In genomic region chr8:94036541-94036940, GRCm38 (mm10) we compare ENCODE assay signal across 8 mouse cellular contexts. TPM values are rescaled to one million over a fixed set of nuclear protein-coding genes. Genes with fewer than 3 reads are reported as not detected.
DNase-seq lines count a peak whose midpoint lies in the region; ATAC-seq lines count a peak whose summit lies in the region.
"Not testable (repeated sequence)": the region's sequence is repeated elsewhere in the genome, so short reads cannot be mapped to it uniquely, and the experiment has no call there.

No protein-coding gene starts in this region.

- H3K27me3 ChIP-seq in embryonic facial prominence, embryonic 13.5 days; heart, embryonic 10.5 days (ENCODE audit: insufficient read depth, poor library complexity, severe bottlenecking); kidney, embryonic 16.5 days (ENCODE audit: insufficient read depth, low read length); liver, embryonic 11.5 days (replicated peaks; ENCODE audit: control insufficient read depth, insufficient read depth, low read length): not testable (repeated sequence)

- peak overlapping the region; percentile 84 for H3K27ac ChIP-seq in embryonic facial prominence, embryonic 13.5 days
- peak overlapping the region; percentile 88 for H3K27ac ChIP-seq in heart, embryonic 10.5 days
- peak overlapping the region; percentile 79 for H3K27ac ChIP-seq in kidney, embryonic 16.5 days (ENCODE audit: low read length)
- H3K27ac ChIP-seq in liver, embryonic 11.5 days (ENCODE audit: low read depth, low read length): peak overlapping the region; percentile 74

- not testable (repeated sequence) for H3K9me3 ChIP-seq in embryonic facial prominence, embryonic 13.5 days; heart, embryonic 10.5 days; kidney, embryonic 16.5 days (ENCODE audit: low read length); liver, embryonic 11.5 days (ENCODE audit: control insufficient read depth, low read length)

- peak overlapping the region; percentile 79 for H3K9ac ChIP-seq in embryonic facial prominence, embryonic 13.5 days
- H3K9ac ChIP-seq in kidney, embryonic 16.5 days (replicated peaks; ENCODE audit: low read length): peak overlapping the region; percentile 77
- H3K9ac ChIP-seq in liver, embryonic 11.5 days (ENCODE audit: low read depth, low read length): peak overlapping the region; percentile 70

- peak overlapping the region; percentile 70 for H3K4me3 ChIP-seq in embryonic facial prominence, embryonic 13.5 days
- H3K4me3 ChIP-seq in heart, embryonic 10.5 days: peak overlapping the region; percentile 73
- peak overlapping the region; percentile 86 for H3K4me3 ChIP-seq in kidney, embryonic 16.5 days (ENCODE audit: low read length)
- peak overlapping the region; percentile 74 for H3K4me3 ChIP-seq in liver, embryonic 11.5 days (ENCODE audit: low read depth, low read length)

- H3K4me2 ChIP-seq in embryonic facial prominence, embryonic 13.5 days: peak overlapping the region; percentile 82
- peak overlapping the region; percentile 88 for H3K4me2 ChIP-seq in kidney, embryonic 16.5 days (replicated peaks; ENCODE audit: low read depth, low read length)
- H3K4me2 ChIP-seq in liver, embryonic 11.5 days: peak overlapping the region; percentile 77

- H3K4me1 ChIP-seq in embryonic facial prominence, embryonic 13.5 days: peaks cover 24% of the 10 kb centered on the region
- H3K4me1 ChIP-seq in heart, embryonic 10.5 days: peaks cover 26% of the 10 kb centered on the region
- peaks cover 25% of the 10 kb centered on the region for H3K4me1 ChIP-seq in kidney, embryonic 16.5 days (ENCODE audit: insufficient read depth, low read length)
- H3K4me1 ChIP-seq in liver, embryonic 11.5 days (replicated peaks; ENCODE audit: control insufficient read depth, insufficient read depth, low read length): peaks cover 27% of the 10 kb centered on the region

- DNase-seq in 416B (ENCODE audit: low read depth): peak; percentile 80
- DNase-seq in adrenal gland, postnatal 36 days: peak; percentile 75 to 78
- peak; percentile 94 for DNase-seq in heart, embryonic 10.5 days (ENCODE audit: low spot score)
- peak; percentile 81 for DNase-seq in liver, embryonic 11.5 days (ENCODE audit: low spot score)
- DNase-seq in spleen, postnatal 4 days (ENCODE audit: low spot score in 2 of 2): peak; percentile 72 to 84

- not testable (repeated sequence) for H3K36me3 ChIP-seq in embryonic facial prominence, embryonic 13.5 days; heart, embryonic 10.5 days; kidney, embryonic 16.5 days (ENCODE audit: insufficient read depth, low read length); liver, embryonic 11.5 days (ENCODE audit: control insufficient read depth, insufficient read depth, low read length)

- peak; percentile 85 for ATAC-seq in embryonic facial prominence, embryonic 13.5 days (ENCODE audit: insufficient number of reproducible peaks, insufficient read depth, low FRiP score, low TSS enrichment, low read depth)
- peak; percentile 93 for ATAC-seq in kidney, embryonic 16.5 days (ENCODE audit: low FRiP score, low TSS enrichment)
- peak; percentile 86 for ATAC-seq in liver, embryonic 11.5 days (replicated peaks; ENCODE audit: low FRiP score)
- ATAC-seq in monocyte, adult 5-6 weeks (replicated peaks; ENCODE audit: insufficient number of reproducible peaks, low FRiP score, low TSS enrichment, poor library complexity, severe bottlenecking): peak; percentile 14; the same call in 1 of the 2 replicates

- WGBS in embryonic facial prominence, embryonic 13.5 days: under 1% methylated on average over 27 of the region's 32 CpGs
- under 1% methylated on average over 27 of the region's 32 CpGs for WGBS in heart, embryonic 10.5 days
- under 1% methylated on average over 21 of the region's 32 CpGs for WGBS in kidney, embryonic 16.5 days
- under 1% methylated on average over 22 of the region's 32 CpGs for WGBS in liver, embryonic 11.5 days

RNA-seq across cellular contexts. Expression of gene Nudt21, which starts 0.3 kb away (rescaled TPM):
- 10 to 100 TPM; 39.6 to 39.9 TPM for total RNA-seq in adrenal gland, postnatal 36 days (2021)
- 116 and 126 TPM in 2 replicates for polyA plus RNA-seq in embryonic facial prominence, embryonic 13.5 days (2015; fragmentation: Nextera tagmentation; extraction: Ambion mirVana)
- 96.4 and 110 TPM in 2 replicates for polyA plus RNA-seq in heart, embryonic 10.5 days (2016; fragmentation: Nextera tagmentation; extraction: Ambion mirVana)
- polyA plus RNA-seq in kidney, embryonic 16.5 days (2015; fragmentation: Nextera tagmentation; extraction: Ambion mirVana): 112 and 115 TPM in 2 replicates
- 156 and 158 TPM in 2 replicates for polyA plus RNA-seq in liver, embryonic 11.5 days (2014; fragmentation: Nextera tagmentation; extraction: Ambion mirVana)
- 26.2 to 62.8 TPM (median 37.7 TPM) in 3 replicates for total RNA-seq in monocyte, adult 5-6 weeks (2017)

RNA-seq across cellular contexts. Expression of gene Ogfod1, which starts 0.5 kb away (rescaled TPM):
- 10 to 100 TPM; 20.7 to 21.0 TPM for total RNA-seq in adrenal gland, postnatal 36 days (2021)
- polyA plus RNA-seq in embryonic facial prominence, embryonic 13.5 days (2015; fragmentation: Nextera tagmentation; extraction: Ambion mirVana): 15.6 and 18.1 TPM in 2 replicates
- polyA plus RNA-seq in heart, embryonic 10.5 days (2016; fragmentation: Nextera tagmentation; extraction: Ambion mirVana): 13.6 and 14.0 TPM in 2 replicates
- 11.3 and 12.7 TPM in 2 replicates for polyA plus RNA-seq in kidney, embryonic 16.5 days (2015; fragmentation: Nextera tagmentation; extraction: Ambion mirVana)
- 12.2 and 13.2 TPM in 2 replicates for polyA plus RNA-seq in liver, embryonic 11.5 days (2014; fragmentation: Nextera tagmentation; extraction: Ambion mirVana)
- total RNA-seq in monocyte, adult 5-6 weeks (2017): 7.3 to 9.5 TPM (median 7.8 TPM) in 3 replicates

RNA-seq across cellular contexts. Expression of gene Amfr, which starts 23.9 kb away (rescaled TPM):
- total RNA-seq in adrenal gland, postnatal 36 days (2021): 100 to 1,000 TPM; 232 to 320 TPM
- 40.1 and 42.4 TPM in 2 replicates for polyA plus RNA-seq in embryonic facial prominence, embryonic 13.5 days (2015; fragmentation: Nextera tagmentation; extraction: Ambion mirVana)
- polyA plus RNA-seq in heart, embryonic 10.5 days (2016; fragmentation: Nextera tagmentation; extraction: Ambion mirVana): 52.1 and 57.9 TPM in 2 replicates
- polyA plus RNA-seq in kidney, embryonic 16.5 days (2015; fragmentation: Nextera tagmentation; extraction: Ambion mirVana): 37.5 and 45.5 TPM in 2 replicates
- 72.4 and 79.8 TPM in 2 replicates for polyA plus RNA-seq in liver, embryonic 11.5 days (2014; fragmentation: Nextera tagmentation; extraction: Ambion mirVana)
- total RNA-seq in monocyte, adult 5-6 weeks (2017): 89.3 to 145 TPM (median 96.4 TPM) in 3 replicates

Comparison
In these comparisons a context has a peak if more than half of its experiments do, and no peak if none do; other contexts are left out.
1. Peak in every context shown above with its lines: DNase-seq, ATAC-seq, H3K4me3 ChIP-seq and H3K27ac ChIP-seq.
2. ATAC-seq: peak in every context shown above with its lines; median percentile 93 in kidney, embryonic 16.5 days; 86 in liver, embryonic 11.5 days; 85 in embryonic facial prominence, embryonic 13.5 days; 14 in monocyte, adult 5-6 weeks.